Mouse (Mus musculus) embryonic facial prominence, embryonic 13.5 days (tissue): ENCODE results near the gene Snrnp40. TPM values are rescaled to one million over a fixed set of nuclear protein-coding genes. Genes with fewer than 3 reads are reported as not detected.

Experiments used
- ATAC-seq: fragments of 200-750 bp; cut with Nextera tagmentation; 2 replicates; pipeline ENCODE4 v1.8.0; 2017; ENCODE audit warnings: low read depth; ENCODE audit not compliant: insufficient number of reproducible peaks, insufficient read depth, low FRiP score, low TSS enrichment
- H3K27ac ChIP-seq: fragments of 300-500 bp; sonication (generic); 2 replicates; pipeline ENCODE4 v1.5.1; 2015; ENCODE audit warnings: moderate library complexity, mild to moderate bottlenecking, inconsistent platforms
- H3K27me3 ChIP-seq: fragments of 300-500 bp; sonication (generic); 2 replicates; pipeline ENCODE4 v1.6.1; 2015; ENCODE audit warnings: mild to moderate bottlenecking, inconsistent platforms
- H3K36me3 ChIP-seq: fragments of 300-500 bp; sonication (generic); 2 replicates; pipeline ENCODE4 v1.6.1; 2015; ENCODE audit warnings: mild to moderate bottlenecking, inconsistent platforms
- H3K4me1 ChIP-seq: fragments of 300-500 bp; sonication (generic); 2 replicates; pipeline ENCODE4 v1.6.1; 2015; ENCODE audit warnings: inconsistent platforms
- H3K4me2 ChIP-seq: fragments of 300-500 bp; sonication (generic); 2 replicates; pipeline ENCODE4 v1.6.1; 2015; ENCODE audit warnings: moderate library complexity, mild to moderate bottlenecking, inconsistent platforms
- H3K4me3 ChIP-seq: fragments of 300-500 bp; sonication (generic); 2 replicates; pipeline ENCODE4 v1.5.1; 2015; ENCODE audit warnings: mild to moderate bottlenecking, inconsistent platforms
- H3K9ac ChIP-seq: fragments of 300-500 bp; sonication (generic); 2 replicates; pipeline ENCODE4 v1.6.1; 2015; ENCODE audit warnings: mild to moderate bottlenecking, inconsistent platforms
- H3K9me3 ChIP-seq: fragments of 300-500 bp; sonication (generic); 2 replicates; pipeline ENCODE4 v1.6.1; 2016; ENCODE audit warnings: inconsistent platforms
- WGBS: fragments of 180-500 bp; shearing (Covaris S2); methylation state at CpG from one replicate; pipeline ENCODE4 v1.1.7; 2015; ENCODE audit warnings: mixed read lengths; 5-methylcytosine and 5-hydroxymethylcytosine counted together
- polyA plus RNA-seq: library from polyadenylated mRNA; unstranded; fragments of >200 nt; fragmentation: Nextera tagmentation; extraction: Ambion mirVana; gene quantifications from 2 replicates; pipeline ENCODE4 v1.2.1, GENCODE M21; 2015

Snrnp40 gene
- polyA plus RNA-seq, 1 experiment from 2014 or later: 176 TPM

- peaks cover 74% of the 10 kb centered on the region for H3K36me3 ChIP-seq
- H3K9me3 ChIP-seq: no peaks in the 10 kb centered on the region
- H3K9ac ChIP-seq: no peak overlapping the region
- ATAC-seq: no peak
- 86% methylated on average over 9 of the region's 9 CpGs for WGBS
- no peaks in the 10 kb centered on the region for H3K27me3 ChIP-seq
- H3K4me2 ChIP-seq: no peak overlapping the region
- H3K4me3 ChIP-seq: no peak overlapping the region
- H3K27ac ChIP-seq: no peak overlapping the region
- no peaks in the 10 kb centered on the region for H3K4me1 ChIP-seq
Observed at GRCm38 (mm10) chr4:130327366-130327765, 32.6 kb upstream of the Snrnp40 start.

GRCm38 (mm10) chr4:130335867-130336266 is 24.1 kb upstream of the Snrnp40 start:
- no peak overlapping the region for H3K9ac ChIP-seq
- WGBS: 92% methylated on average over 5 of the region's 5 CpGs
- peaks cover 58% of the 10 kb centered on the region for H3K36me3 ChIP-seq

GRCm38 (mm10) chr4:130341691-130342090 is 18.2 kb upstream of the Snrnp40 start:
- Histone ChIP-seq H3K27me3 (no peaks in the 10 kb centered on the region), H3K27ac (no peak overlapping the region), H3K4me3 (no peak overlapping the region), H3K9ac (no peak overlapping the region), H3K9me3 (no peaks in the 10 kb centered on the region), H3K4me2 (no peak overlapping the region), H3K36me3 (peaks cover 53% of the 10 kb centered on the region), H3K4me1 (no peaks in the 10 kb centered on the region)
- no peak for ATAC-seq
- 17% methylated on average over 4 of the region's 4 CpGs for WGBS

More at GRCm38 (mm10) chr4:130335867-130336266, 24.1 kb upstream of the Snrnp40 start:
- Histone ChIP-seq H3K4me2 (no peak overlapping the region), H3K4me3 (no peak overlapping the region), H3K27ac (no peak overlapping the region), H3K9me3 (no peaks in the 10 kb centered on the region), H3K4me1 (no peaks in the 10 kb centered on the region), H3K27me3 (no peaks in the 10 kb centered on the region)
- ATAC-seq: no peak

GRCm38 (mm10) chr4:130349666-130350065 is 10.3 kb upstream of the Snrnp40 start:
- no peaks in the 10 kb centered on the region for H3K4me1 ChIP-seq
- no peak overlapping the region for H3K4me3 ChIP-seq
- 96% methylated on average over 6 of the region's 6 CpGs for WGBS
- ATAC-seq: no peak
- H3K9me3 ChIP-seq: no peaks in the 10 kb centered on the region
- no peak overlapping the region for H3K4me2 ChIP-seq
- no peaks in the 10 kb centered on the region for H3K27me3 ChIP-seq
- H3K36me3 ChIP-seq: peaks cover 76% of the 10 kb centered on the region
- H3K9ac ChIP-seq: no peak overlapping the region
- no peak overlapping the region for H3K27ac ChIP-seq

GRCm38 (mm10) chr4:130350690-130351422 is 9.1 kb upstream of the Snrnp40 start:
- no peak overlapping the region for H3K27ac ChIP-seq
- H3K4me3 ChIP-seq: no peak overlapping the region
- no peaks in the 10 kb centered on the region for H3K4me1 ChIP-seq
- H3K9ac ChIP-seq: no peak overlapping the region
- no peaks in the 10 kb centered on the region for H3K9me3 ChIP-seq
- H3K36me3 ChIP-seq: peaks cover 82% of the 10 kb centered on the region
- H3K27me3 ChIP-seq: no peaks in the 10 kb centered on the region
- H3K4me2 ChIP-seq: no peak overlapping the region
- 86% methylated on average over 16 of the region's 16 CpGs for WGBS
- no peak for ATAC-seq

- no peak overlapping the region for H3K4me2 ChIP-seq
- H3K36me3 ChIP-seq: peaks cover 84% of the 10 kb centered on the region
- no peak overlapping the region for H3K4me3 ChIP-seq
- H3K9ac ChIP-seq: no peak overlapping the region
- WGBS: 92% methylated on average over 7 of the region's 7 CpGs
- H3K27ac ChIP-seq: no peak overlapping the region
- H3K27me3 ChIP-seq: no peaks in the 10 kb centered on the region
- ATAC-seq: no peak
- H3K4me1 ChIP-seq: no peaks in the 10 kb centered on the region
- H3K9me3 ChIP-seq: no peaks in the 10 kb centered on the region
Observed at GRCm38 (mm10) chr4:130352588-130352987, 7.3 kb upstream of the Snrnp40 start.

- Histone ChIP-seq H3K36me3 (peaks cover 41% of the 10 kb centered on the region), H3K4me3 (no peak overlapping the region), H3K9ac (no peak overlapping the region), H3K9me3 (no peaks in the 10 kb centered on the region), H3K4me1 (peaks cover 25% of the 10 kb centered on the region), H3K4me2 (no peak overlapping the region), H3K27me3 (no peaks in the 10 kb centered on the region), H3K27ac (no peak overlapping the region)
- ATAC-seq: no peak
Observed at GRCm38 (mm10) chr4:130357946-130358345, 2.0 kb upstream of the Snrnp40 start.

GRCm38 (mm10) chr4:130360238-130360590 is 282 bp downstream of the Snrnp40 start:
- peak overlapping the region; percentile 94 for H3K9ac ChIP-seq
- H3K4me3 ChIP-seq: peak overlapping the region; percentile 98
- peaks cover 25% of the 10 kb centered on the region for H3K4me1 ChIP-seq
- no peak for ATAC-seq
- under 1% methylated on average over 19 of the region's 19 CpGs for WGBS
- no peaks in the 10 kb centered on the region for H3K9me3 ChIP-seq
- H3K27ac ChIP-seq: peak overlapping the region; percentile 81
- H3K27me3 ChIP-seq: no peaks in the 10 kb centered on the region
- H3K4me2 ChIP-seq: peak overlapping the region; percentile 82
- H3K36me3 ChIP-seq: peaks cover 43% of the 10 kb centered on the region

GRCm38 (mm10) chr4:130376675-130377074 is 16.7 kb downstream of the Snrnp40 start:
- H3K27ac ChIP-seq: no peak overlapping the region
- peaks cover 87% of the 10 kb centered on the region for H3K36me3 ChIP-seq
- H3K4me1 ChIP-seq: no peaks in the 10 kb centered on the region
- H3K9me3 ChIP-seq: no peaks in the 10 kb centered on the region
- no peak overlapping the region for H3K4me2 ChIP-seq
- 94% methylated on average over 4 of the region's 4 CpGs for WGBS
- no peak overlapping the region for H3K9ac ChIP-seq
- H3K4me3 ChIP-seq: no peak overlapping the region
- ATAC-seq: no peak
- H3K27me3 ChIP-seq: no peaks in the 10 kb centered on the region

GRCm38 (mm10) chr4:130377500-130377899 is 17.6 kb downstream of the Snrnp40 start:
- ATAC-seq: no peak
- Histone ChIP-seq H3K36me3 (peaks cover 91% of the 10 kb centered on the region), H3K9me3 (no peaks in the 10 kb centered on the region), H3K4me1 (no peaks in the 10 kb centered on the region), H3K4me2 (no peak overlapping the region), H3K9ac (no peak overlapping the region), H3K27ac (no peak overlapping the region), H3K4me3 (no peak overlapping the region), H3K27me3 (no peaks in the 10 kb centered on the region)
- WGBS: 86% methylated on average over 4 of the region's 4 CpGs

GRCm38 (mm10) chr4:130379181-130379580 is 19.2 kb downstream of the Snrnp40 start:
- 98% methylated on average over 2 of the region's 2 CpGs for WGBS
- no peak for ATAC-seq
- Histone ChIP-seq H3K27ac (no peak overlapping the region), H3K4me3 (no peak overlapping the region), H3K4me2 (no peak overlapping the region), H3K9ac (no peak overlapping the region), H3K9me3 (no peaks in the 10 kb centered on the region), H3K36me3 (peaks cover 91% of the 10 kb centered on the region), H3K4me1 (no peaks in the 10 kb centered on the region), H3K27me3 (no peaks in the 10 kb centered on the region)

GRCm38 (mm10) chr4:130380418-130380817 is 20.5 kb downstream of the Snrnp40 start:
- H3K36me3 ChIP-seq: peaks cover 90% of the 10 kb centered on the region

More at GRCm38 (mm10) chr4:130380418-130380817, 20.5 kb downstream of the Snrnp40 start:
- Histone ChIP-seq H3K4me2 (no peak overlapping the region), H3K9ac (no peak overlapping the region), H3K27me3 (no peaks in the 10 kb centered on the region), H3K9me3 (no peaks in the 10 kb centered on the region), H3K27ac (no peak overlapping the region), H3K4me1 (no peaks in the 10 kb centered on the region), H3K4me3 (no peak overlapping the region)
- WGBS: 89% methylated on average over 2 of the region's 2 CpGs
- no peak for ATAC-seq
